Mouse (Mus musculus): ENCODE results near the gene 4921517D22Rik.

GRCm38 (mm10) chr13:59661387-59661786 is 32.5 kb downstream of the 4921517D22Rik start:
- no peak for TF ChIP-seq CTCF (IDR thresholded peaks at IDR 0.05; ENCODE audit: insufficient read depth, low read depth, low read length)
- TF ChIP-seq POLR2A (IDR thresholded peaks at IDR 0.05; ENCODE audit: insufficient read depth, low read depth, low read length): no peak

All from olfactory bulb, adult 2 months (tissue).